Mouse (Mus musculus) cerebellum, adult 2 months (tissue): ENCODE results near the gene Copz1.

ENCODE experiments used
- CTCF ChIP-seq: fragments of 200-500 bp; IDR thresholded peaks from 2 replicates; pipeline ENCODE4 v1.5.1; 2011; ENCODE audit warnings: low read depth, mild to moderate bottlenecking, control low read depth, low read length, moderate library complexity, borderline replicate concordance; ENCODE audit not compliant: insufficient read depth
- POLR2A ChIP-seq: fragments of 200-500 bp; IDR thresholded peaks from 2 replicates; pipeline ENCODE4 v1.6.1; 2011; ENCODE audit warnings: low read length, control low read depth, borderline replicate concordance; ENCODE audit not compliant: insufficient read depth

GRCm38 (mm10) chr15:103345789-103346188 is 73.3 kb downstream of the Copz1 start:
- TF ChIP-seq POLR2A (no peak), CTCF (no peak)
